Mouse (Mus musculus) erythroblast, embryonic 14.5 days (primary cell): ENCODE data around the gene Coq9.

Source experiments
- GATA1 ChIP-seq: IDR thresholded peaks from 2 replicates; pipeline ENCODE4 v1.6.1; 2012; ENCODE audit warnings: low read length, inconsistent platforms, mixed read lengths
- TAL1 ChIP-seq: IDR thresholded peaks from 3 replicates; pipeline ENCODE4 v1.6.1; 2012; ENCODE audit warnings: low read length, inconsistent platforms, mixed read lengths

GRCm38 (mm10) chr8:94869146-94869545 is 31.0 kb downstream of the Coq9 start:
- TF ChIP-seq TAL1, result no peak
- no peak for TF ChIP-seq GATA1
